Mouse (Mus musculus) MEL (cell line): ENCODE measurements around the gene Sppl2a. TPM values are rescaled to one million over a fixed set of nuclear protein-coding genes. Genes with fewer than 3 reads are reported as not detected.

Experiments
- polyA plus RNA-seq, 2 experiments: library from polyadenylated mRNA; stranded (reverse) in 1 of 2; unstranded in 1 of 2; fragments of >175 nt in 1 of 2; fragments of >200 nt in 1 of 2; gene quantifications; 2 replicates each; pipeline versions ENCODE4 v1.2.1 to v1.2.4; 2012; ENCODE audit warnings: low replicate concordance in 2 of 2, low read depth in 1 of 2; ENCODE audit not compliant: insufficient read length in 2 of 2, insufficient read depth in 1 of 2, missing spikeins in 1 of 2
- total RNA-seq: library from RNA; depleted of rRNA; stranded (reverse); fragments of 300-350 nt; gene quantifications from 2 replicates; pipeline ENCODE4 v1.2.3, GENCODE M21; 2012; rRNA removed

Sppl2a gene
- total and polyA plus RNA-seq, 3 experiments: 12.1 to 16.6 TPM; not detected in 1

Other genes with a start within 250 kb of the Sppl2a start
- 18.5 and 21.1 TPM in 2 replicates for gene Usp8, start 225.9 kb downstream of the Sppl2a start, total RNA-seq
- 10 to 100 TPM in 1 of 2 experiments, not detected in 1; 34.6 TPM for gene Usp8, start 225.9 kb downstream of the Sppl2a start, polyA plus RNA-seq
- 0.56 and 1.0 TPM in 2 replicates for gene Usp50, start 149.8 kb downstream of the Sppl2a start, total RNA-seq
- gene Usp50, start 149.8 kb downstream of the Sppl2a start, polyA plus RNA-seq: under 1 TPM in 1 of 2 experiments, not detected in 1; 0.28 TPM
- gene Trpm7, start 57.0 kb downstream of the Sppl2a start, total RNA-seq: 22.3 and 27.4 TPM in 2 replicates
- gene Trpm7, start 57.0 kb downstream of the Sppl2a start, polyA plus RNA-seq: 10 to 100 TPM in 1 of 2 experiments, not detected in 1; 23.1 TPM
- 9.4 and 10.5 TPM in 2 replicates for gene Ap4e1, start 75.5 kb upstream of the Sppl2a start, total RNA-seq
- gene Ap4e1, start 75.5 kb upstream of the Sppl2a start, polyA plus RNA-seq: 1 to 10 TPM in 1 of 2 experiments, not detected in 1; 9.4 TPM
- gene Blvra, start 137.4 kb upstream of the Sppl2a start, total RNA-seq: 22.7 and 23.7 TPM in 2 replicates
- 10 to 100 TPM in 1 of 2 experiments, not detected in 1; 18.7 TPM for gene Blvra, start 137.4 kb upstream of the Sppl2a start, polyA plus RNA-seq
- gene Ncaph, start 200.7 kb upstream of the Sppl2a start, total RNA-seq: 37.5 and 41.5 TPM in 2 replicates
- 10 to 100 TPM in 1 of 2 experiments, not detected in 1; 49.4 TPM for gene Ncaph, start 200.7 kb upstream of the Sppl2a start, polyA plus RNA-seq
- gene Itpripl1, start 210.2 kb upstream of the Sppl2a start, total RNA-seq: 20.6 and 22.7 TPM in 2 replicates
- gene Itpripl1, start 210.2 kb upstream of the Sppl2a start, polyA plus RNA-seq: 10 to 100 TPM in 1 of 2 experiments, not detected in 1; 27.3 TPM